Mouse (Mus musculus): ENCODE results near the gene Kifc1. TPM values are rescaled to one million over a fixed set of nuclear protein-coding genes. Genes with fewer than 3 reads are reported as not detected.

Kifc1 gene
- 24.3 and 25.8 TPM in 2 replicates for polyA plus RNA-seq (2012)

GRCm38 (mm10) chr17:33890533-33891059, at the start of gene Kifc1:
Gene Kifc1, minus strand, starts transcription at chr17:33890661.
- H3K4me3 ChIP-seq (replicated peaks): peak within 1 kb of the TSS; percentile 75
- TF ChIP-seq GATA1 (IDR thresholded peaks at IDR 0.05; ENCODE audit: low read length): no peak
- no peak for TF ChIP-seq TAL1 (IDR thresholded peaks at IDR 0.05; ENCODE audit: low read length)

GRCm38 (mm10) chr17:33938783-33939182, 48.3 kb upstream of the Kifc1 start:
- H3K9me3 ChIP-seq (ENCODE audit: control insufficient read depth, low read length): no peaks in the 10 kb centered on the region
- no peak for TF ChIP-seq GATA1 (IDR thresholded peaks at IDR 0.05; ENCODE audit: low read length)
- TF ChIP-seq TAL1 (IDR thresholded peaks at IDR 0.05; ENCODE audit: low read length): no peak
- H3K4me3 ChIP-seq (replicated peaks): peak overlapping the region; percentile 96
- H3K4me1 ChIP-seq (ENCODE audit: control insufficient read depth): peaks cover 62% of the 10 kb centered on the region
- no peaks in the 10 kb centered on the region for H3K27me3 ChIP-seq (ENCODE audit: control insufficient read depth)
- peaks cover 52% of the 10 kb centered on the region for H3K36me3 ChIP-seq (ENCODE audit: control insufficient read depth)

More at GRCm38 (mm10) chr17:33890533-33891059, at the start of gene Kifc1:
- no peaks in the 10 kb centered on the region for H3K27me3 ChIP-seq (ENCODE audit: control insufficient read depth)
- H3K36me3 ChIP-seq (ENCODE audit: control insufficient read depth): peaks cover 36% of the 10 kb centered on the region
- peaks cover 26% of the 10 kb centered on the region for H3K4me1 ChIP-seq (ENCODE audit: control insufficient read depth)
- H3K9me3 ChIP-seq (ENCODE audit: control insufficient read depth, low read length): no peaks in the 10 kb centered on the region

- TF ChIP-seq TAL1 (IDR thresholded peaks at IDR 0.05; ENCODE audit: low read length): no peak
- no peak for TF ChIP-seq GATA1 (IDR thresholded peaks at IDR 0.05; ENCODE audit: low read length)
- Histone ChIP-seq H3K9me3 (ENCODE audit: control insufficient read depth, low read length) (peaks cover 11% of the 10 kb centered on the region), H3K4me3 (replicated peaks) (no peak overlapping the region), H3K36me3 (ENCODE audit: control insufficient read depth) (peaks cover 57% of the 10 kb centered on the region), H3K27me3 (ENCODE audit: control insufficient read depth) (no peaks in the 10 kb centered on the region), H3K4me1 (ENCODE audit: control insufficient read depth) (peaks cover 66% of the 10 kb centered on the region)
Measured at GRCm38 (mm10) chr17:33936993-33937392, 46.5 kb upstream of the Kifc1 start.

- H3K9me3 ChIP-seq (ENCODE audit: control insufficient read depth, low read length): peaks cover 11% of the 10 kb centered on the region
- peaks cover 64% of the 10 kb centered on the region for H3K4me1 ChIP-seq (ENCODE audit: control insufficient read depth)
- no peak for TF ChIP-seq GATA1 (IDR thresholded peaks at IDR 0.05; ENCODE audit: low read length)
- no peak for TF ChIP-seq TAL1 (IDR thresholded peaks at IDR 0.05; ENCODE audit: low read length)
- H3K27me3 ChIP-seq (ENCODE audit: control insufficient read depth): peaks cover 1% of the 10 kb centered on the region; the same call in 1 of the 2 replicates
- no peak overlapping the region for H3K4me3 ChIP-seq (replicated peaks)
- peaks cover 57% of the 10 kb centered on the region for H3K36me3 ChIP-seq (ENCODE audit: control insufficient read depth)
Measured at GRCm38 (mm10) chr17:33935422-33936055, 45.1 kb upstream of the Kifc1 start.

GRCm38 (mm10) chr17:33932970-33933369, 42.5 kb upstream of the Kifc1 start:
- peaks cover 45% of the 10 kb centered on the region for H3K36me3 ChIP-seq (ENCODE audit: control insufficient read depth)
- TF ChIP-seq TAL1 (IDR thresholded peaks at IDR 0.05; ENCODE audit: low read length): no peak
- TF ChIP-seq GATA1 (IDR thresholded peaks at IDR 0.05; ENCODE audit: low read length): no peak

GRCm38 (mm10) chr17:33932448-33932847, 42.0 kb upstream of the Kifc1 start:
- peaks cover 11% of the 10 kb centered on the region for H3K9me3 ChIP-seq (ENCODE audit: control insufficient read depth, low read length)
- peaks cover 76% of the 10 kb centered on the region for H3K4me1 ChIP-seq (ENCODE audit: control insufficient read depth)
- H3K4me3 ChIP-seq (replicated peaks): no peak overlapping the region
- TF ChIP-seq GATA1 (IDR thresholded peaks at IDR 0.05; ENCODE audit: low read length): no peak
- no peak for TF ChIP-seq TAL1 (IDR thresholded peaks at IDR 0.05; ENCODE audit: low read length)
- peaks cover 2% of the 10 kb centered on the region; the same call in 1 of the 2 replicates for H3K27me3 ChIP-seq (ENCODE audit: control insufficient read depth)
- H3K36me3 ChIP-seq (ENCODE audit: control insufficient read depth): peaks cover 47% of the 10 kb centered on the region

More at GRCm38 (mm10) chr17:33932970-33933369, 42.5 kb upstream of the Kifc1 start:
- Histone ChIP-seq H3K27me3 (ENCODE audit: control insufficient read depth) (peaks cover 2% of the 10 kb centered on the region; the same call in 1 of the 2 replicates), H3K4me1 (ENCODE audit: control insufficient read depth) (peaks cover 71% of the 10 kb centered on the region), H3K9me3 (ENCODE audit: control insufficient read depth, low read length) (peaks cover 11% of the 10 kb centered on the region), H3K4me3 (replicated peaks) (no peak overlapping the region)

- H3K4me1 ChIP-seq (ENCODE audit: control insufficient read depth): peaks cover 74% of the 10 kb centered on the region
Measured at GRCm38 (mm10) chr17:33931947-33932346, 41.5 kb upstream of the Kifc1 start.

GRCm38 (mm10) chr17:33931159-33931866, 40.9 kb upstream of the Kifc1 start:
- no peak for TF ChIP-seq TAL1 (IDR thresholded peaks at IDR 0.05; ENCODE audit: low read length)
- TF ChIP-seq GATA1 (IDR thresholded peaks at IDR 0.05; ENCODE audit: low read length): no peak

More at GRCm38 (mm10) chr17:33931947-33932346, 41.5 kb upstream of the Kifc1 start:
- Histone ChIP-seq H3K4me3 (replicated peaks) (no peak overlapping the region), H3K9me3 (ENCODE audit: control insufficient read depth, low read length) (peaks cover 11% of the 10 kb centered on the region), H3K27me3 (ENCODE audit: control insufficient read depth) (peaks cover 2% of the 10 kb centered on the region; the same call in 1 of the 2 replicates), H3K36me3 (ENCODE audit: control insufficient read depth) (peaks cover 47% of the 10 kb centered on the region)
- TF ChIP-seq TAL1 (IDR thresholded peaks at IDR 0.05; ENCODE audit: low read length): no peak
- no peak for TF ChIP-seq GATA1 (IDR thresholded peaks at IDR 0.05; ENCODE audit: low read length)

More at GRCm38 (mm10) chr17:33931159-33931866, 40.9 kb upstream of the Kifc1 start:
- peaks cover 73% of the 10 kb centered on the region for H3K4me1 ChIP-seq (ENCODE audit: control insufficient read depth)
- H3K4me3 ChIP-seq (replicated peaks): peak overlapping the region; percentile 95
- H3K36me3 ChIP-seq (ENCODE audit: control insufficient read depth): peaks cover 48% of the 10 kb centered on the region
- H3K9me3 ChIP-seq (ENCODE audit: control insufficient read depth, low read length): peaks cover 11% of the 10 kb centered on the region
- peaks cover 2% of the 10 kb centered on the region; the same call in 1 of the 2 replicates for H3K27me3 ChIP-seq (ENCODE audit: control insufficient read depth)

Data from erythroblast, embryonic 14.5 days (primary cell).